Mouse (Mus musculus): Measurements from ENCODE around the gene Xylb. TPM values are rescaled to one million over a fixed set of nuclear protein-coding genes. Genes with fewer than 3 reads are reported as not detected.
"Not testable (repeated sequence)": the region's sequence is repeated elsewhere in the genome, so short reads cannot be mapped to it uniquely, and the experiment has no call there.

The Xylb gene
- total and polyA plus RNA-seq, 2 experiments from 2014 or later: 3.3 to 4.5 TPM

DNA sequence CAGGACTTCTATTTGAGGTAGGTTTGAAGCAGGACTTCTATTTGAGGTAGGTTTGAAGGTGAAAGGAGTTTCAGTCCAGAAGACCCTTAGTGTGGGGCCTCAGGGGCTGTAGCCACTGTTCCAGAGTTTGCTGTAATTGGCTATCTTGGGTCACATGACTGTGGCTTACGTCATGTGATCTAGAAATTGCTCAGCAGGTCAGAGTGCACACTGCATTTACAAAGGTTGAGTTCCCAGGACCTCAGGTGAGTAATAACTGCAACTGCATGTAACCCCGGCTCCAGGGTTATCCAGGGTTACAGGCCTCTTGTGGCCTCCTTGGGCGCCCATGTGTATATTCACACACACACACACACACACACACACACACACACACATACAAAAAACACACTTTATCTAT lies 11.2 kb downstream of the Xylb start:
- Histone ChIP-seq H3K9me3 (ENCODE audit: low read length) (no peaks in the 10 kb centered on the region), H3K4me1 (ENCODE audit: insufficient read depth, low read length) (no peaks in the 10 kb centered on the region), H3K9ac (replicated peaks; ENCODE audit: low read length) (no peak overlapping the region), H3K4me3 (ENCODE audit: low read length) (no peak overlapping the region), H3K36me3 (ENCODE audit: insufficient read depth, low read length) (no peaks in the 10 kb centered on the region), H3K27ac (no peak overlapping the region), H3K4me2 (ENCODE audit: low read depth, low read length) (no peak overlapping the region), H3K27me3 (ENCODE audit: insufficient read depth, low read length) (no peaks in the 10 kb centered on the region)
- WGBS: 90% methylated on average over 3 of the region's 3 CpGs
- ATAC-seq (no peak), DNase-seq (ENCODE audit: low spot score) (no peak)
- TF ChIP-seq CTCF (IDR thresholded peaks at IDR 0.05; ENCODE audit: low read depth): no peak

DNA sequence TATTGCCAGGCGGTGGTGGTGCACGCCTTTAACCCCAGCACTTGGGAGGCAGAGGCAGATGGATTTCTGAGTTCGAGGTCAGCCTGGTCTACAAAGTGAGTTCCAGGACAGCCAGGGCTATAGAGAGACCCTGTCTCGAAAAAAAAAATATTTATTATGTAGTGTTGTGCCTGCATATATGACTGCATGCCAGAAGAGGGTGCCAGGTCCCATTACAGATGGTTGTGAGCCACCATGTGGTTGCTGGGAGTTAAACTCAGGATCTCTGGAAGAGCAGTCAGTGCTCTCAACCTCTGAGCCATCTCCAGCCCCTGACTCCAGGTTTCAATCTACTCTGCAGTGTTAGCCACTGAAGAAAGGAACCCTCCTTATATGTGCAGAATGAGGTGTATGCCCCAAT lies 13.6 kb downstream of the Xylb start:
- not testable (repeated sequence) for H3K4me3 ChIP-seq (ENCODE audit: low read length); H3K9ac ChIP-seq (replicated peaks; ENCODE audit: low read length); H3K27ac ChIP-seq; H3K4me2 ChIP-seq (ENCODE audit: low read depth, low read length); H3K36me3 ChIP-seq (ENCODE audit: insufficient read depth, low read length); H3K9me3 ChIP-seq (ENCODE audit: low read length); DNase-seq (ENCODE audit: low spot score); ATAC-seq; H3K4me1 ChIP-seq (ENCODE audit: insufficient read depth, low read length); H3K27me3 ChIP-seq (ENCODE audit: insufficient read depth, low read length)
- 91% methylated on average over 4 of the region's 4 CpGs for WGBS
- 0 out of 2 replicates have a peak, but pooled peaks have one; percentile 9 for TF ChIP-seq CTCF (IDR thresholded peaks at IDR 0.05; ENCODE audit: low read depth)

DNA sequence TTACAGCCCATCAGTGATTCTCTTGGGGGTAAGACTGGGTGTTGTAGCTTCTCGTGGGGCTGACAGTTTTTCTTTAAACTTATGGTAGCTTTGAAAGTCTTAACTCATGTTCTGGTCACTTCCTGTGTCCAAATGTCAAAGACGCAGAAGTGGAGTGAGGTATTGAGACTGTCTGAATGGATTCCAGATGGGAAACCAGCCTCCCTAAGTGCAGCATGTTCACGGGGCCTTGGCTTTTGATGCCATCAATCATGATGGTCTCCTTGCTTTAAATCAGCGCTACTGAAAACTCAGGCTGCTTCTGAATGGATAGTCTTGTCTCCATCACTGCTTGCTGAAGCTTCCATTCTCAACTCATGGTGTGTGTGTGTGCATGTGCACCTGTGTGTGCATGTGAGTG lies 14.1 kb downstream of the Xylb start:
- ATAC-seq: no peak
- no peak overlapping the region for H3K4me3 ChIP-seq (ENCODE audit: low read length)
- TF ChIP-seq CTCF (IDR thresholded peaks at IDR 0.05; ENCODE audit: low read depth): no peak
- no peaks in the 10 kb centered on the region for H3K9me3 ChIP-seq (ENCODE audit: low read length)
- H3K9ac ChIP-seq (replicated peaks; ENCODE audit: low read length): no peak overlapping the region
- H3K4me1 ChIP-seq (ENCODE audit: insufficient read depth, low read length): no peaks in the 10 kb centered on the region
- H3K36me3 ChIP-seq (ENCODE audit: insufficient read depth, low read length): no peaks in the 10 kb centered on the region
- DNase-seq (ENCODE audit: low spot score): no peak
- H3K4me2 ChIP-seq (ENCODE audit: low read depth, low read length): no peak overlapping the region
- no peaks in the 10 kb centered on the region for H3K27me3 ChIP-seq (ENCODE audit: insufficient read depth, low read length)
- no peak overlapping the region for H3K27ac ChIP-seq
- WGBS: 76% methylated on average over 4 of the region's 4 CpGs

DNA sequence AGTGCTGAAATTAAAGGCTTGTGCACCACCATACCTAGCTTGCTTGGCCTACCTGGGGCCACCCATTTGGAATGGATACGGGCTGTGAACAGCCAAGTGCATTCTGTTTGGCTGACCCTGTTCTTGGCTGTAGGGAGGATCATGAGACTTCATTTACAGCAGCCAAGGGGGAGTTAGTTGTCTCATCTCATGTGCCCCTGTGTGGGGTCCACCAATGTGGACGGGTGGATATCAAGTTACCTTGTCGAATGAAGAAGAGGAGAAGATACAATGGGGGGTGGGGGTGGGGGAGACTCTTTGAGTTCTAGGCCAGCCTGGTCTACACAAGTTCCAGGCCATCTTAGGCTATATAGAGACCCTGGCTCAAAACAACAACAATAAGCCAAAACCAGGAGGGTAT lies 17.8 kb downstream of the Xylb start:
- Histone ChIP-seq H3K27me3 (ENCODE audit: insufficient read depth, low read length) (no peaks in the 10 kb centered on the region), H3K27ac (no peak overlapping the region), H3K9me3 (ENCODE audit: low read length) (no peaks in the 10 kb centered on the region), H3K4me2 (ENCODE audit: low read depth, low read length) (no peak overlapping the region), H3K4me3 (ENCODE audit: low read length) (no peak overlapping the region), H3K9ac (replicated peaks; ENCODE audit: low read length) (no peak overlapping the region), H3K36me3 (ENCODE audit: insufficient read depth, low read length) (no peaks in the 10 kb centered on the region), H3K4me1 (ENCODE audit: insufficient read depth, low read length) (no peaks in the 10 kb centered on the region)
- no peak for TF ChIP-seq CTCF (IDR thresholded peaks at IDR 0.05; ENCODE audit: low read depth)
- DNase-seq (ENCODE audit: low spot score) (no peak), ATAC-seq (no peak)
- WGBS: 77% methylated on average over 3 of the region's 3 CpGs

DNA sequence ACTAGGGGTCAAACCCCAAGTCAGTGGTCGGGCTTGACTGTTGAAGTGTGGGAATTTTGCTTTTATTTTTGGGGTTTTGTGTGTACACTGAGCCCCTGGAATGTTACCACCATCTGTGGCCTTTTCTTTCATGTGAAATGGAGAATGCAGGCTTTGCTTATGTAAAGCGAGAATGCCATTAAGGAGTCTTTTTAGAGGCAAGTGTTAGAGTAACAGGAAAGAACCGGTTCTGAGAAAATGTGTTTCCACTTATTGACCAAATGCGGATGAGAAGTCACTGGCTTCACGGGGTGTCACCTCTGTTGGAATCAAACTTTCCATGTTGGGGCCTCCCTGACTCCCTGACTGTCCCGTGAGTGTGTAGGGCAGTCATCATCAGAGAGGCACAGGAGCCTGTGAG lies 18.4 kb downstream of the Xylb start:
- Histone ChIP-seq H3K36me3 (ENCODE audit: insufficient read depth, low read length) (no peaks in the 10 kb centered on the region), H3K9me3 (ENCODE audit: low read length) (no peaks in the 10 kb centered on the region), H3K27me3 (ENCODE audit: insufficient read depth, low read length) (no peaks in the 10 kb centered on the region), H3K4me1 (ENCODE audit: insufficient read depth, low read length) (no peaks in the 10 kb centered on the region), H3K4me2 (ENCODE audit: low read depth, low read length) (no peak overlapping the region), H3K27ac (no peak overlapping the region), H3K9ac (replicated peaks; ENCODE audit: low read length) (no peak overlapping the region), H3K4me3 (ENCODE audit: low read length) (no peak overlapping the region)
- ATAC-seq (no peak), DNase-seq (ENCODE audit: low spot score) (no peak)
- 68% methylated on average over 6 of the region's 6 CpGs for WGBS
- TF ChIP-seq CTCF (IDR thresholded peaks at IDR 0.05; ENCODE audit: low read depth): no peak

DNA sequence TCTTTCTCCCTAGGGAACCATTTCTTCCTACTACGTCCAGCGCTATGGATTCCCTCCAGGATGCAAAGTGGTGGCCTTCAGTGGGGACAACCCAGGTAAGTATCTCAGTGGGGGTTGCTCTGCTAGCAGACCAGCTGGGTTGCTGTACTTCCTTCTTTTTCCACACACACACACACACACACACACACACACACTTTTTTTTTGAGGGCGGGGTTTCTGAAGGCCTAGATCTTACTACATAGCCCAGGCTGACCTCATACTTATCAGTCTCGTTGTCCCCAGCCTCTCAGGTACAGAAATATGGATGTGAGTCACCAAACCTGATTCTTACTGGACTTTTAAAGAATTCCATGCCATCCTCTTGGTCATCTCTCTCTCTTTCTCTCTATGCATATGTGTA lies 21.1 kb downstream of the Xylb start:
- Histone ChIP-seq H3K36me3 (ENCODE audit: insufficient read depth, low read length) (no peaks in the 10 kb centered on the region), H3K27ac (no peak overlapping the region), H3K9ac (replicated peaks; ENCODE audit: low read length) (no peak overlapping the region), H3K4me1 (ENCODE audit: insufficient read depth, low read length) (no peaks in the 10 kb centered on the region), H3K4me2 (ENCODE audit: low read depth, low read length) (no peak overlapping the region), H3K4me3 (ENCODE audit: low read length) (no peak overlapping the region), H3K9me3 (ENCODE audit: low read length) (no peaks in the 10 kb centered on the region), H3K27me3 (ENCODE audit: insufficient read depth, low read length) (no peaks in the 10 kb centered on the region)
- no peak for DNase-seq (ENCODE audit: low spot score)
- no peak for ATAC-seq
- WGBS: 94% methylated on average over 4 of the region's 4 CpGs
- no peak for TF ChIP-seq CTCF (IDR thresholded peaks at IDR 0.05; ENCODE audit: low read depth)

DNA sequence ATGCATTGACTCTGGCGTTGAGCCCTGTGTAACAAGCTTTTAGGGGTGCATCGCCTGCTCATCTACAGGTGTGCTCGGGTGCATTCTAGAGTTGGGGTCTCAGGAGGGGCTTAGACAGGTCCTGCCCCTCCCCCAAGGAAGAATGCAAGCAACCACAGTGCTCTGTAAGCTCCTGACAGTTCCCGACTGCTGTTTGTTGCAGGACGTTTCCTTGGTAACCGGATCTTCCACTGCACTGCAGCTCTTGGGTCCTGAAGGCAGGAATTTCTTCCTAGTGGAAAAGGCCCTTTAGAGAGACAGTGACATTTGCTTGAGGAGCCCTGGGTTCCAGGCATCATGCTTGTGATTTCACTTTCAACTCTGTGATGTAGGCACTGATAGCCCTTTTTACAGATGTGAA lies 25.4 kb downstream of the Xylb start:
- no peaks in the 10 kb centered on the region for H3K27me3 ChIP-seq (ENCODE audit: insufficient read depth, low read length)
- TF ChIP-seq CTCF (IDR thresholded peaks at IDR 0.05; ENCODE audit: low read depth): no peak
- no peaks in the 10 kb centered on the region for H3K9me3 ChIP-seq (ENCODE audit: low read length)
- peak; percentile 32 for DNase-seq (ENCODE audit: low spot score)
- no peak overlapping the region for H3K9ac ChIP-seq (replicated peaks; ENCODE audit: low read length)
- ATAC-seq: 0 out of 2 replicates have a peak, but pooled peaks have one; percentile 32
- H3K27ac ChIP-seq: no peak overlapping the region; the same call in 1 of the 2 replicates
- H3K36me3 ChIP-seq (ENCODE audit: insufficient read depth, low read length): no peaks in the 10 kb centered on the region
- H3K4me1 ChIP-seq (ENCODE audit: insufficient read depth, low read length): no peaks in the 10 kb centered on the region
- WGBS: 59% methylated on average over 6 of the region's 6 CpGs
- H3K4me3 ChIP-seq (ENCODE audit: low read length): no peak overlapping the region
- no peak overlapping the region for H3K4me2 ChIP-seq (ENCODE audit: low read depth, low read length)

All from hindbrain, postnatal 0 days (tissue).